Mouse (Mus musculus): Measurements from ENCODE around the gene Ovol1.

Gene Ovol1

GRCm38 (mm10) chr19:5560457-5561041, at the start of gene Ovol1:
Ovol1 (minus strand) TSS chr19:5560646.
- no peak for DNase-seq

GRCm38 (mm10) chr19:5609547-5610404, 49.3 kb upstream of the Ovol1 start, which contains the start of gene Kat5:
Kat5 (minus strand) TSS chr19:5610237.
- DNase-seq = peak; percentile 89 to 94

GRCm38 (mm10) chr19:5609171-5609546, 48.7 kb upstream of the Ovol1 start:
- DNase-seq = no peak

GRCm38 (mm10) chr19:5608707-5609106, 48.3 kb upstream of the Ovol1 start:
- DNase-seq = peak in 1 of 2 experiments; percentile 26

- no peak for DNase-seq
Observed at GRCm38 (mm10) chr19:5607705-5608410, 47.4 kb upstream of the Ovol1 start.

GRCm38 (mm10) chr19:5606196-5606595, 45.8 kb upstream of the Ovol1 start:
- DNase-seq = no peak

- no peak for DNase-seq
Observed at GRCm38 (mm10) chr19:5605126-5605525, 44.7 kb upstream of the Ovol1 start.

- no peak for DNase-seq
Observed at GRCm38 (mm10) chr19:5603664-5604063, 43.2 kb upstream of the Ovol1 start.

GRCm38 (mm10) chr19:5601752-5602541, 41.5 kb upstream of the Ovol1 start, which contains the start of gene Rnaseh2c:
Rnaseh2c (plus strand) TSS chr19:5601873.
- peak; percentile 80 to 81 for DNase-seq

- DNase-seq = no peak
Observed at GRCm38 (mm10) chr19:5599224-5599623, 38.8 kb upstream of the Ovol1 start.

GRCm38 (mm10) chr19:5591888-5592287, 31.4 kb upstream of the Ovol1 start:
- no peak for DNase-seq

GRCm38 (mm10) chr19:5589159-5589558, 28.7 kb upstream of the Ovol1 start:
- no peak for DNase-seq

GRCm38 (mm10) chr19:5581995-5582394, 21.5 kb upstream of the Ovol1 start:
- DNase-seq = no peak

- DNase-seq = no peak
Observed at GRCm38 (mm10) chr19:5580776-5581175, 20.3 kb upstream of the Ovol1 start.

GRCm38 (mm10) chr19:5579971-5580370, 19.5 kb upstream of the Ovol1 start:
- no peak for DNase-seq

GRCm38 (mm10) chr19:5575336-5575735, 14.9 kb upstream of the Ovol1 start:
- DNase-seq = no peak

- no peak for DNase-seq
Observed at GRCm38 (mm10) chr19:5572331-5573125, 12.1 kb upstream of the Ovol1 start.

- no peak for DNase-seq
Observed at GRCm38 (mm10) chr19:5571831-5572230, 11.4 kb upstream of the Ovol1 start.

GRCm38 (mm10) chr19:5570353-5571246, 10.2 kb upstream of the Ovol1 start:
- DNase-seq = no peak

- no peak for DNase-seq
Observed at GRCm38 (mm10) chr19:5569521-5569920, 9.1 kb upstream of the Ovol1 start.
